Mouse (Mus musculus) kidney, postnatal 0 days (tissue): ENCODE measurements around the gene Alkbh2. TPM values are rescaled to one million over a fixed set of nuclear protein-coding genes. Genes with fewer than 3 reads are reported as not detected.
A peak's percentile ranks its signal among the peaks of the same experiment; 100 is the strongest.

ENCODE experiments used
- ATAC-seq: fragments of 200-750 bp; cut with Nextera tagmentation; replicated peaks from 2 replicates; pipeline ENCODE4 v1.8.0; 2017; ENCODE audit warnings: low read depth, moderate number of reproducible peaks, moderate TSS enrichment, moderate library complexity; ENCODE audit not compliant: low FRiP score
- DNase-seq: peaks from one replicate; pipeline ENCODE4 v3.0.0-alpha.2; 2016; ENCODE audit warnings: low spot score
- H3K27ac ChIP-seq: fragments of 300-500 bp; sonication (generic); 2 replicates; pipeline ENCODE4 v1.5.1; 2014; ENCODE audit warnings: mild to moderate bottlenecking
- H3K27me3 ChIP-seq: fragments of 300-500 bp; sonication (generic); 2 replicates; pipeline ENCODE4 v1.6.1; 2014; ENCODE audit warnings: low read length, mixed read lengths; ENCODE audit not compliant: insufficient read depth
- H3K36me3 ChIP-seq: fragments of 300-500 bp; sonication (generic); 2 replicates; pipeline ENCODE4 v1.6.1; 2014; ENCODE audit warnings: low read length, mixed read lengths; ENCODE audit not compliant: insufficient read depth
- H3K4me1 ChIP-seq: fragments of 300-500 bp; sonication (generic); replicated peaks from 2 replicates; pipeline ENCODE4 v1.6.1; 2014; ENCODE audit warnings: antibody characterized with exemption, low read length, mixed read lengths; ENCODE audit not compliant: insufficient read depth
- H3K4me2 ChIP-seq: fragments of 300-500 bp; sonication (generic); 2 replicates; pipeline ENCODE4 v1.6.1; 2014; ENCODE audit warnings: mild to moderate bottlenecking, low read length, moderate library complexity, mixed read lengths
- H3K4me3 ChIP-seq: fragments of 300-500 bp; sonication (generic); replicated peaks from 2 replicates; pipeline ENCODE4 v1.5.1; 2014; ENCODE audit warnings: low read depth, low read length
- H3K9ac ChIP-seq: fragments of 300-500 bp; sonication (generic); 2 replicates; pipeline ENCODE4 v1.6.1; 2014; ENCODE audit warnings: low read depth, low read length
- H3K9me3 ChIP-seq: fragments of 300-500 bp; sonication (generic); replicated peaks from 2 replicates; pipeline ENCODE4 v1.6.1; 2016; ENCODE audit warnings: low read length, inconsistent platforms, mixed read lengths
- CTCF ChIP-seq: IDR thresholded peaks from 2 replicates; pipeline ENCODE4 v1.5.1; 2016; ENCODE audit warnings: antibody characterized with exemption, low read depth, mild to moderate bottlenecking, moderate library complexity
- WGBS: fragments of 180-500 bp; shearing (Covaris S2); extraction: QIAGEN DNeasy Blood & Tissue Kit; methylation state at CpG from one replicate; pipeline ENCODE4 v1.1.7; 2014; 5-methylcytosine and 5-hydroxymethylcytosine counted together
- polyA plus RNA-seq: library from polyadenylated mRNA; unstranded; fragments of >200 nt; fragmentation: Nextera tagmentation; extraction: Ambion mirVana; gene quantifications from 2 replicates; pipeline ENCODE4 v1.2.1, GENCODE M21; 2015

Alkbh2 gene
- polyA plus RNA-seq, 1 experiment from 2014 or later = 12.2 TPM

- DNase-seq (peak; percentile 87), ATAC-seq (0 out of 2 replicates have a peak, but pooled peaks have one; percentile 54)
- 0 out of 2 replicates have a peak, but pooled peaks have one; percentile 1 for TF ChIP-seq CTCF
- 3% methylated on average over 40 of the region's 40 CpGs for WGBS
- H3K36me3 ChIP-seq = no peaks in the 10 kb centered on the region
- H3K4me1 ChIP-seq = no peaks in the 10 kb centered on the region; the same call in 1 of the 2 replicates
- H3K4me3 ChIP-seq = no peak within 1 kb of the TSS
- H3K27me3 ChIP-seq = no peaks in the 10 kb centered on the region
- no peak within 1 kb of the TSS for H3K27ac ChIP-seq
- H3K4me2 ChIP-seq = peak within 1 kb of the TSS; percentile 49
- no peaks in the 10 kb centered on the region for H3K9me3 ChIP-seq
- H3K9ac ChIP-seq = no peak within 1 kb of the TSS
These were observed 36.8 kb downstream of the Alkbh2 start, which contains the start of gene Svop for GRCm38 (mm10) chr5:114091057-114091807. Svop (minus strand) TSS chr5:114091570.

- Histone ChIP-seq H3K9me3 (no peaks in the 10 kb centered on the region), H3K4me3 (no peak overlapping the region), H3K27me3 (no peaks in the 10 kb centered on the region), H3K9ac (no peak overlapping the region), H3K36me3 (no peaks in the 10 kb centered on the region), H3K4me2 (no peak overlapping the region), H3K27ac (no peak overlapping the region), H3K4me1 (no peaks in the 10 kb centered on the region; the same call in 1 of the 2 replicates)
- ATAC-seq = no peak
- WGBS = 19% methylated on average over 7 of the region's 7 CpGs
- no peak for DNase-seq
- TF ChIP-seq CTCF = no peak
These were observed 37.5 kb downstream of the Alkbh2 start for GRCm38 (mm10) chr5:114090421-114091013.

GRCm38 (mm10) chr5:114087875-114088480, 40.0 kb downstream of the Alkbh2 start:
- DNase-seq (no peak), ATAC-seq (no peak)
- Histone ChIP-seq H3K9ac (no peak overlapping the region), H3K9me3 (no peaks in the 10 kb centered on the region), H3K4me3 (no peak overlapping the region), H3K27me3 (no peaks in the 10 kb centered on the region), H3K4me2 (no peak overlapping the region), H3K36me3 (no peaks in the 10 kb centered on the region), H3K4me1 (no peaks in the 10 kb centered on the region; the same call in 1 of the 2 replicates), H3K27ac (no peak overlapping the region)
- no peak for TF ChIP-seq CTCF
- WGBS = 67% methylated on average over 12 of the region's 12 CpGs

- no peaks in the 10 kb centered on the region for H3K36me3 ChIP-seq
- no peak overlapping the region for H3K4me3 ChIP-seq
- H3K9me3 ChIP-seq = no peaks in the 10 kb centered on the region
- DNase-seq (no peak), ATAC-seq (no peak)
- H3K9ac ChIP-seq = no peak overlapping the region
- no peaks in the 10 kb centered on the region for H3K4me1 ChIP-seq
- no peak overlapping the region for H3K27ac ChIP-seq
- H3K4me2 ChIP-seq = no peak overlapping the region
- 84% methylated on average over 14 of the region's 14 CpGs for WGBS
- no peaks in the 10 kb centered on the region for H3K27me3 ChIP-seq
- no peak for TF ChIP-seq CTCF
These were observed 42.5 kb downstream of the Alkbh2 start for GRCm38 (mm10) chr5:114085501-114085900.

- ATAC-seq = no peak
- no peak for TF ChIP-seq CTCF
- Histone ChIP-seq H3K27ac (no peak overlapping the region), H3K4me3 (no peak overlapping the region), H3K4me2 (no peak overlapping the region), H3K36me3 (no peaks in the 10 kb centered on the region), H3K9ac (no peak overlapping the region), H3K27me3 (no peaks in the 10 kb centered on the region), H3K4me1 (no peaks in the 10 kb centered on the region), H3K9me3 (no peaks in the 10 kb centered on the region)
- 72% methylated on average over 8 of the region's 8 CpGs for WGBS
- no peak for DNase-seq
These were observed 51.0 kb downstream of the Alkbh2 start for GRCm38 (mm10) chr5:114077009-114077408.

Other genes with a start within 250 kb of the Alkbh2 start
- gene Coro1c, start 219.5 kb downstream of the Alkbh2 start, polyA plus RNA-seq = 69.5 and 86.7 TPM in 2 replicates
- 9.9 and 10.0 TPM in 2 replicates for gene Ssh1, start 134.3 kb downstream of the Alkbh2 start, polyA plus RNA-seq
- gene Dao, start 124.5 kb downstream of the Alkbh2 start, polyA plus RNA-seq = 35.3 and 42.7 TPM in 2 replicates
- 10.3 and 12.0 TPM in 2 replicates for gene Usp30, start 62.8 kb downstream of the Alkbh2 start, polyA plus RNA-seq
- 0.08 and 0.11 TPM in 2 replicates for gene Svop, start 36.6 kb downstream of the Alkbh2 start, polyA plus RNA-seq
- 31.1 and 34.6 TPM in 2 replicates for gene Ung, start 2.2 kb upstream of the Alkbh2 start, polyA plus RNA-seq
- 4.4 and 4.6 TPM in 2 replicates for gene Acacb, start 18.3 kb upstream of the Alkbh2 start, polyA plus RNA-seq
- gene Foxn4, start 145.6 kb upstream of the Alkbh2 start, polyA plus RNA-seq = not detected in 2 replicates
- gene Myo1h, start 160.9 kb upstream of the Alkbh2 start, polyA plus RNA-seq = 1.4 and 1.6 TPM in 2 replicates